Mouse (Mus musculus): Measurements from ENCODE around the gene Spata4.

- no peak for TF ChIP-seq CTCF (IDR thresholded peaks at IDR 0.05; ENCODE audit: low read depth)
- no peak for TF ChIP-seq EP300 (IDR thresholded peaks at IDR 0.05; ENCODE audit: low read depth)
Observed at GRCm38 (mm10) chr8:54565181-54565580, 35.4 kb upstream of the Spata4 start.

Data from heart, postnatal 0 days (tissue).